Mouse (Mus musculus): Measurements from ENCODE around the gene Gpr21.

DNA sequence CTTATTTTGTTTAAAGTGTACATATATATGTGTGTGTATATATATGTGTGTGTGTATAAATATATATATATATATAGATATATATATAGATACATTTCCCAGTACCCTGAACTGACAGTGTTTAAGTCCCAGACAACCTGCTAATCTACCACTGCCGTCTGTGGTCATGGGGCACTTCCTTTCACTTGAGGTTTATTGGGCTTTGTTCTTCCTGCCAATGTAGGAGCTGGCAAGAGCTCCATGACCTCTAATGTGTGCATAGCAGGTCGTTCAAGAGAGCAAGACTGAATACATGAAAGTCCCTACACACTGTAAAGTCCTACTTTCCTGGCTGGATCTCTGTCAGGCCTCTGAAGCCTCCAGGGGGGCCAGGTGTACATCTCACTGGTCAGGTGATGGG lies 49.4 kb downstream of the Gpr21 start:
- TF ChIP-seq CTCF (IDR thresholded peaks at IDR 0.05): no peak
- TF ChIP-seq EP300 (IDR thresholded peaks at IDR 0.05): no peak
